Mouse (Mus musculus) embryonic facial prominence, embryonic 15.5 days (tissue): ENCODE data around the gene Hepacam. TPM values are rescaled to one million over a fixed set of nuclear protein-coding genes. Genes with fewer than 3 reads are reported as not detected.

Experiments
- ATAC-seq: fragments of 200-750 bp; cut with Nextera tagmentation; 2 replicates; pipeline ENCODE4 v1.8.0; 2017; ENCODE audit warnings: low read depth, moderate TSS enrichment; ENCODE audit not compliant: insufficient number of reproducible peaks, low FRiP score, low TSS enrichment
- H3K27ac ChIP-seq: fragments of 300-500 bp; sonication (generic); replicated peaks from 2 replicates; pipeline ENCODE4 v1.5.1; 2015; ENCODE audit warnings: mild to moderate bottlenecking, inconsistent platforms
- H3K27me3 ChIP-seq: fragments of 300-500 bp; sonication (generic); 2 replicates; pipeline ENCODE4 v1.6.1; 2015; ENCODE audit warnings: inconsistent platforms
- H3K36me3 ChIP-seq: fragments of 300-500 bp; sonication (generic); 2 replicates; pipeline ENCODE4 v1.6.1; 2015; ENCODE audit warnings: mild to moderate bottlenecking, inconsistent platforms
- H3K4me1 ChIP-seq: fragments of 300-500 bp; sonication (generic); 2 replicates; pipeline ENCODE4 v1.6.1; 2015; ENCODE audit warnings: inconsistent platforms
- H3K4me2 ChIP-seq: fragments of 300-500 bp; sonication (generic); replicated peaks from 2 replicates; pipeline ENCODE4 v1.6.1; 2015; ENCODE audit warnings: mild to moderate bottlenecking, inconsistent platforms
- H3K4me3 ChIP-seq: fragments of 300-500 bp; sonication (generic); replicated peaks from 2 replicates; pipeline ENCODE4 v1.5.1; 2015; ENCODE audit warnings: mild to moderate bottlenecking, inconsistent platforms
- H3K9ac ChIP-seq: fragments of 300-500 bp; sonication (generic); 2 replicates; pipeline ENCODE4 v1.6.1; 2015; ENCODE audit warnings: inconsistent platforms
- H3K9me3 ChIP-seq: fragments of 300-500 bp; sonication (generic); replicated peaks from 2 replicates; pipeline ENCODE4 v1.6.1; 2016; ENCODE audit warnings: inconsistent platforms
- WGBS: fragments of 180-500 bp; shearing (Covaris S2); methylation state at CpG from one replicate; pipeline ENCODE4 v1.1.7; 2015; 5-methylcytosine and 5-hydroxymethylcytosine counted together
- polyA plus RNA-seq: library from polyadenylated mRNA; unstranded; fragments of >200 nt; fragmentation: Nextera tagmentation; extraction: Ambion mirVana; gene quantifications from 2 replicates; pipeline ENCODE4 v1.2.1, GENCODE M21; 2015

The Hepacam gene
- 0.17 and 0.64 TPM in 2 replicates for polyA plus RNA-seq

- H3K36me3 ChIP-seq = no peaks in the 10 kb centered on the region
- no peak within 1 kb of the TSS for H3K9ac ChIP-seq
- 73% methylated on average over 17 of the region's 17 CpGs for WGBS
- no peak for ATAC-seq
- H3K4me1 ChIP-seq = no peaks in the 10 kb centered on the region
- H3K27ac ChIP-seq = no peak within 1 kb of the TSS
- H3K9me3 ChIP-seq = no peaks in the 10 kb centered on the region
- H3K4me2 ChIP-seq = no peak within 1 kb of the TSS
- H3K27me3 ChIP-seq = no peaks in the 10 kb centered on the region
- no peak within 1 kb of the TSS for H3K4me3 ChIP-seq
These were observed at the start of gene Hepacam for GRCm38 (mm10) chr9:37367301-37368080. Gene Hepacam (plus strand): TSS chr9:37367351.

DNA sequence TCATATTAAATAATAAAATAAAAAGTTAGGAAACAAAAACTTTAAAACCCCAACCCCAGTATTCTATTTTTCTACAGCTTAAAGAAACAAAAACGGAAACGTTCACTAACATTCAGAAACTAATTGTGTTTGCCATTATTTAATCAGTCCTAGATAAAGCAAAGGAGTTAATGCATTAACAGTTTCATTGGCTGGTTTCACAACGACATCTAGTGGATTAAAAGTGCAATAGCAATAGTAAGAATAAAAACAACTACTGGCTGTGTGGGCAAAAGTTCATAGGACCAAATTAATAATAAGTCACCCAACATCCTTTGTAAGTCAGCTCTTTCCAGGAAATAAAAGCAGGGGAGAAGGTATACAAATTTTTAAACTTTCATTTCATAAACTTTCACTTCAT, 37.7 kb upstream of the Hepacam start:
- no peaks in the 10 kb centered on the region for H3K4me1 ChIP-seq
- no peaks in the 10 kb centered on the region for H3K36me3 ChIP-seq
- no peak overlapping the region for H3K9ac ChIP-seq
- H3K27ac ChIP-seq = no peak overlapping the region
- H3K4me2 ChIP-seq = no peak overlapping the region
- H3K27me3 ChIP-seq = no peaks in the 10 kb centered on the region
- no peak overlapping the region for H3K4me3 ChIP-seq
- H3K9me3 ChIP-seq = no peaks in the 10 kb centered on the region
- 44% methylated on average over 3 of the region's 3 CpGs for WGBS
- ATAC-seq = no peak

DNA sequence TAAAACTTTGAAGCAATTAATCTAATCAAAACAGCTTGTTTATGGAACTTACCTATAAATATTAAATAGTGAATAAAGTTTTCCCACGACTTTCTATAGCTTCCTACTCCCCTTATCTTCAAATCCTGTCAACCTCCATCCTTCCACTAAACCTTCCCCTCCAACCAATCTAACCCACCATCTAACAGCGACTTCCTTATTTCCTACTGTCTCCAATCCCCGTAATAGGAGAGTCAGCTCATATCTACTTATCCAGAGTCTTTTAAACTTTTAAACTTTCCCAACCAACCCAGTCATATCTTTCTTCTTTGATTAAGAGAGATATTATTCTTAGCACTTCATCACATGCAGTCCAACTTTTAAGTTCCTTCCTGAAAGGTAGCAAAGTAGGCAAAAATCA, 21.7 kb upstream of the Hepacam start:
- 81% methylated on average over 3 of the region's 3 CpGs for WGBS
- H3K27ac ChIP-seq = no peak overlapping the region
- no peaks in the 10 kb centered on the region for H3K4me1 ChIP-seq
- H3K9me3 ChIP-seq = no peaks in the 10 kb centered on the region
- no peaks in the 10 kb centered on the region for H3K27me3 ChIP-seq
- no peak overlapping the region for H3K9ac ChIP-seq
- H3K4me2 ChIP-seq = no peak overlapping the region
- 0 out of 2 replicates have a peak, but pooled peaks cover 4% of the 10 kb centered on the region for H3K36me3 ChIP-seq
- no peak for ATAC-seq
- no peak overlapping the region for H3K4me3 ChIP-seq

- ATAC-seq = no peak
- Histone ChIP-seq H3K36me3 (0 out of 2 replicates have a peak, but pooled peaks cover 4% of the 10 kb centered on the region), H3K27me3 (no peaks in the 10 kb centered on the region), H3K9ac (peak overlapping the region; percentile 75), H3K9me3 (no peaks in the 10 kb centered on the region), H3K4me2 (peak overlapping the region; percentile 83), H3K4me3 (peak overlapping the region; percentile 85), H3K4me1 (no peaks in the 10 kb centered on the region), H3K27ac (peak overlapping the region; percentile 96)
- WGBS = 20% methylated on average over 12 of the region's 12 CpGs
These were observed 19.8 kb upstream of the Hepacam start for GRCm38 (mm10) chr9:37347184-37347987.

GRCm38 (mm10) chr9:37347988-37348642, 19.0 kb upstream of the Hepacam start, which contains the start of gene Ccdc15:
Gene Ccdc15 (minus strand): TSS chr9:37348432.
- H3K4me2 ChIP-seq = peak within 1 kb of the TSS; percentile 83
- H3K27ac ChIP-seq = peak within 1 kb of the TSS; percentile 96
- under 1% methylated on average over 41 of the region's 41 CpGs for WGBS
- H3K4me1 ChIP-seq = no peaks in the 10 kb centered on the region
- no peaks in the 10 kb centered on the region for H3K9me3 ChIP-seq
- H3K27me3 ChIP-seq = no peaks in the 10 kb centered on the region
- no peaks in the 10 kb centered on the region for H3K36me3 ChIP-seq
- peak within 1 kb of the TSS; percentile 85 for H3K4me3 ChIP-seq
- peak within 1 kb of the TSS; percentile 75 for H3K9ac ChIP-seq
- peak; percentile 99 for ATAC-seq

GRCm38 (mm10) chr9:37349050-37349449, 18.1 kb upstream of the Hepacam start:
- Histone ChIP-seq H3K27ac (no peak overlapping the region), H3K4me3 (peak overlapping the region; percentile 85), H3K4me1 (no peaks in the 10 kb centered on the region), H3K27me3 (no peaks in the 10 kb centered on the region), H3K9me3 (no peaks in the 10 kb centered on the region), H3K9ac (no peak overlapping the region), H3K36me3 (no peaks in the 10 kb centered on the region), H3K4me2 (peak overlapping the region; percentile 83)
- no peak for ATAC-seq
- WGBS = 93% methylated on average over 3 of the region's 3 CpGs

GRCm38 (mm10) chr9:37351266-37351665, 15.9 kb upstream of the Hepacam start:
- Histone ChIP-seq H3K9me3 (no peaks in the 10 kb centered on the region), H3K9ac (no peak overlapping the region), H3K4me1 (no peaks in the 10 kb centered on the region), H3K4me3 (no peak overlapping the region), H3K27ac (no peak overlapping the region), H3K4me2 (no peak overlapping the region), H3K36me3 (no peaks in the 10 kb centered on the region), H3K27me3 (no peaks in the 10 kb centered on the region)
- ATAC-seq = no peak
- 51% methylated on average over 2 of the region's 2 CpGs for WGBS

- ATAC-seq = no peak
- Histone ChIP-seq H3K4me1 (peaks cover 3% of the 10 kb centered on the region; the same call in 1 of the 2 replicates), H3K4me2 (no peak overlapping the region), H3K4me3 (no peak overlapping the region), H3K9me3 (no peaks in the 10 kb centered on the region), H3K36me3 (no peaks in the 10 kb centered on the region), H3K27me3 (no peaks in the 10 kb centered on the region), H3K9ac (no peak overlapping the region), H3K27ac (no peak overlapping the region)
- WGBS = 54% methylated on average over 1 of the region's 1 CpGs
These were observed 12.7 kb upstream of the Hepacam start for GRCm38 (mm10) chr9:37354485-37354884.

DNA sequence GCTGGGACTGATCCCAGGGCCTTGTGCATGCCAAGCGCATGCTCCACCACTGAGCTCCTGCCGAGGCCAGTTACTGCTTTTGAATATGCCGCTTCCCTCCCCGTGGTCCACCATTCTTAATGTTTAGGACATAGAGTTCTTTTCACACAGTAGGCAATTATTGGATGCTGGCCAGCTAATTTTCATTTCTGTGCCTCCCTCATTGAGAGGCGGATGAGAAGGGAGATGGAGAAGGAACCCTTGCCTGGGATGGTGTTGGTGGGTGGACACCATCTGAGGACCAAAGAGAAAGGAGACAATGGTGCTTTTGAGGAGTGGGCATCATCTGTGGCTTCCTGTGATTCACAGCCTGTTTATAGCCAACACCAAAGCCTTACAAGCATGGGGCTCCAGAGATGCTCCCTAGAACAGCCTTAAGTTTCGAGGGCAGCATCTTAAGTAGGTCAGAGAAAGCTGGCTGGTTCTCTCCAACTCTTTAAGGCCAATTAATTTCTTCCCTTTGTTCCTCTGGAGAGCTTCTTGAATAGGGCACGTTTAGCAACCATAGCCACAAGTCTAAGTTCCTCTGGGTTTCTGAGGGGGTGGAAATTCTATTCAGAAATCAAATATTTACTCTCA, 8.3 kb upstream of the Hepacam start:
- 77% methylated on average over 7 of the region's 7 CpGs for WGBS
- Histone ChIP-seq H3K4me1 (peaks cover 6% of the 10 kb centered on the region; the same call in 1 of the 2 replicates), H3K4me3 (no peak overlapping the region), H3K9ac (no peak overlapping the region), H3K9me3 (no peaks in the 10 kb centered on the region), H3K27me3 (no peaks in the 10 kb centered on the region), H3K4me2 (no peak overlapping the region), H3K27ac (0 out of 2 replicates have a peak overlapping the region, but pooled peaks have one; percentile 63), H3K36me3 (no peaks in the 10 kb centered on the region)
- no peak for ATAC-seq

DNA sequence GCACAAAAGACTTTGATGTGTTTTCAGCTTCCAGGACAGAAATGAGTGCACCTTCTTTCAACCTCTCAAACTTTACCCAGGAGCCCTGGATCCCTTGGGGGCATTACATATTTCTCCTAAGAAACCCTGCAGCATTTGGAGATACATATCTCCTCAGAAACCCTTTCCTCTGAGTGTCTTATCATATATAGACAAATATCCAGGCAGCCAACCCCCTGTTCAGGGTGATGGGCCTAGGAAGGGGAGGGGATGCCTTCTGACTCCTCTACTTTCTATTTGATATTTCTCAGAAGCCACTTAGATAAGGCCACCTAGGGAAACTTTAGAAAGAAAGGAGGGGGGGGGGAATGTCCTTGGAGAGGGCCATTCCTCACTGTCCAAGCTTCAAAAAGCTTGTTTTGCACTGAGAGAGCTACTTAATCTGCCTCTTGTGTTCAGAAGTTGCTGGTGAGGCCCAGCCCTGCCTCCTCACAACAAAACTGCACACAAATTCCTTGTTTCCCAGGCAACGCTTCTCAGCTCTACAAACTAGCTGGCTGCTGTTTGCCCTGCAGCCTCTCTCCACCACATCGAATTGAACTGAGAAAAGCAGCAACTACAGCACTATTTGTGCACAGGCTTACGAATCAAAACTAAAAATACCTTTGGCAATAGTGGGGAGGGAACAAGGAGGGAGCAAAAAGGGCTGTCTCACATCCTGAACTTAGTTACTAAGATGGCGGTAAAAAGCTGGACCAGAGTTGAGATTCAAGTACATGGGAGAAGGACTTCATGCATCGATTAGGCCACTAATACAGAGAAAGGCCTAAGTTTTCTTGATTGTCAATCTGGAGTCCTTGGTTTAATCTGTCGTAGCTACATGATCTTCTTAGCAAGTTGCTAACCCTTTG, 7.6 kb upstream of the Hepacam start:
- Histone ChIP-seq H3K4me3 (no peak overlapping the region), H3K4me1 (peaks cover 6% of the 10 kb centered on the region; the same call in 1 of the 2 replicates), H3K27ac (peak overlapping the region; percentile 63; the same call in 1 of the 2 replicates), H3K36me3 (no peaks in the 10 kb centered on the region), H3K27me3 (no peaks in the 10 kb centered on the region), H3K9me3 (no peaks in the 10 kb centered on the region), H3K4me2 (no peak overlapping the region), H3K9ac (no peak overlapping the region)
- 38% methylated on average over 6 of the region's 6 CpGs for WGBS
- peak; percentile 73; the same call in 1 of the 2 replicates for ATAC-seq
